Mouse (Mus musculus) hindbrain, embryonic 10.5 days (tissue): ENCODE measurements at regions not wholly inside any gene's neighbourhood (a gene's known extent, or its start where the extent isn't known, plus 50 kb on each side); places are given as distances from the start of the nearest gene placed in this dataset.
"Not testable (repeated sequence)": the region's sequence is repeated elsewhere in the genome, so short reads cannot be mapped to it uniquely, and the experiment has no call there.

Experiments
- DNase-seq: peaks from one replicate; pipeline ENCODE4 v3.0.0-alpha.2; 2017; ENCODE audit warnings: low spot score
- H3K27ac ChIP-seq: fragments of 300-500 bp; sonication (generic); 2 replicates; pipeline ENCODE4 v1.5.1; 2016; ENCODE audit warnings: mild to moderate bottlenecking, moderate library complexity
- H3K27me3 ChIP-seq: fragments of 300-500 bp; sonication (generic); 2 replicates; pipeline ENCODE4 v1.6.1; 2016; ENCODE audit warnings: mild to moderate bottlenecking; ENCODE audit not compliant: poor library complexity, insufficient read depth, severe bottlenecking
- H3K36me3 ChIP-seq: fragments of 300-500 bp; sonication (generic); 2 replicates; pipeline ENCODE4 v1.6.1; 2016; ENCODE audit warnings: mild to moderate bottlenecking, moderate library complexity
- H3K4me1 ChIP-seq: fragments of 300-500 bp; sonication (generic); replicated peaks from 2 replicates; pipeline ENCODE4 v1.6.1; 2016; ENCODE audit warnings: mild to moderate bottlenecking
- H3K4me3 ChIP-seq: fragments of 300-500 bp; sonication (generic); 2 replicates; pipeline ENCODE4 v1.5.1; 2016; ENCODE audit warnings: mild to moderate bottlenecking, moderate library complexity
- H3K9me3 ChIP-seq: fragments of 300-500 bp; sonication (generic); 2 replicates; pipeline ENCODE4 v1.6.1; 2016; ENCODE audit warnings: mild to moderate bottlenecking, moderate library complexity
- WGBS: fragments of 180-500 bp; shearing (Covaris S2); methylation state at CpG from one replicate; pipeline ENCODE4 v1.1.7; 2016; 5-methylcytosine and 5-hydroxymethylcytosine counted together

DNA sequence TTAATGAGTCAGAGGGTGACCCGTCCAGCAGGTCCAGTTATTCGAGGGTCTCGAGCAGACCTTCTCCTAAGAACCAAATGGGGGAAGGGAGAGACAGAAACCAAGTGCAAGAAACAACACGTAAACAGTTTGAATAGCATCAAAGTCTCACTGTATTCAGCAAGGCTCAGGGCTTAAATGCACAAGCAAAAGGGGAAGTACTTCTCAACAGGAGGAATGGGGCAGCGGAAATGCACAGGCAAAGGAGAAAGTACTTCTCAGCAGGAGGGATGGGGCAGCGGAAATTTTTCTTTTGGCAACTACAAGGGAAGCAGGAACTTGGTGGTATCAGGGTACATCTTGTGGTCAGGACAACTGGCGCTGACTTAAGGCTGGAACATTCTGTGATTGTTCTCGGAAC is 330.6 kb downstream of the 9430069I07Rik start:
- H3K4me3 ChIP-seq, H3K9me3 ChIP-seq, H3K27ac ChIP-seq, H3K4me1 ChIP-seq, DNase-seq, H3K36me3 ChIP-seq, H3K27me3 ChIP-seq: not testable (repeated sequence)
- WGBS, result 87% methylated on average over 8 of the region's 8 CpGs

DNA sequence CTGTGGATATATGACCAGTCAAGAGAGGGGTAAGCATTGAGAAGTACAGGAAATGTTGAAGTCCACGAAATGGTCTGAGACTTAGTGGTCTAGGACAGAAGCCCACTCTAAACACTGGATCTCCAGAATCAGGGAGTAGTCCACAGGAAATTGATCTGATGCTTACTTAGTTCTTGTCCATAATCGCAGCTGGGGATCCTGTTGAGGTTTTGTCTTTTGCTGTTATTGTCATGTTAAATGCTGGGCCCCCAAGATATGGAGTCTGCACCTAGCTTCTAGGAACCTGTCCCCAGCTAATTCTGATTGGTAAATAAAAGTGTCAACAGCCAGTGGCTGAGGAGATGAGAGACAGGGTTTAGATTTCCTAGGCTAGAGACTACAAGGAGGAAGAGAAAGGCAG is 332.3 kb downstream of the 9430069I07Rik start:
- Histone ChIP-seq H3K27me3 (no peaks in the 10 kb centered on the region), H3K27ac (no peak overlapping the region), H3K4me3 (no peak overlapping the region), H3K36me3 (no peaks in the 10 kb centered on the region), H3K9me3 (no peaks in the 10 kb centered on the region), H3K4me1 (no peaks in the 10 kb centered on the region)
- no peak for DNase-seq
- 82% methylated on average over 2 of the region's 2 CpGs for WGBS

DNA sequence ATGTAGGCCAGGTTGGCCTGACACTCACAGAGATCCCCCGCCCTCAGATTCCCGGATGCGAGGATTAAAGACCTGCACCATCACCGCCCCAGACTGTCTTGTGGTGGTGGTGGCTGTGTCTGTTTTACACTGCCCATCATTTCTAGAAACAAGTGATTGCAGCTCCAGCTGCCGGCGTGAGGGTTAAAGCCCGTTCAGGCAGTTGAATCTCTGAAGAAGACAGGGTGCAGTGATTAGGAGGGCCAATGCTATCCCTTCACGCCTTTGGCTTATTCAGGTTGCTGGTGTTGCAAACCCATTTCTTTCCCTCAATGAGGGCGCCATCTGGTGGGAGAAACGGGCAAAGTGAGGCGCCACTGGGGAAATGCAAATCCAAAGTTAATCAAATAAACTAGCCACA is 335.8 kb downstream of the 9430069I07Rik start:
- 30% methylated on average over 11 of the region's 11 CpGs for WGBS
- Histone ChIP-seq H3K36me3 (no peaks in the 10 kb centered on the region), H3K9me3 (no peaks in the 10 kb centered on the region), H3K4me3 (no peak overlapping the region), H3K27me3 (no peaks in the 10 kb centered on the region), H3K4me1 (no peaks in the 10 kb centered on the region), H3K27ac (no peak overlapping the region)
- DNase-seq, result peak; percentile 71

GRCm38 (mm10) chr15:34016397-34017156 is 341.1 kb downstream of the 9430069I07Rik start:
- 45% methylated on average over 13 of the region's 13 CpGs for WGBS
- Histone ChIP-seq H3K27me3 (no peaks in the 10 kb centered on the region), H3K36me3 (no peaks in the 10 kb centered on the region), H3K4me1 (no peaks in the 10 kb centered on the region), H3K9me3 (no peaks in the 10 kb centered on the region), H3K27ac (peak overlapping the region; percentile 37; the same call in 1 of the 2 replicates), H3K4me3 (no peak overlapping the region)
- peak; percentile 33 for DNase-seq

DNA sequence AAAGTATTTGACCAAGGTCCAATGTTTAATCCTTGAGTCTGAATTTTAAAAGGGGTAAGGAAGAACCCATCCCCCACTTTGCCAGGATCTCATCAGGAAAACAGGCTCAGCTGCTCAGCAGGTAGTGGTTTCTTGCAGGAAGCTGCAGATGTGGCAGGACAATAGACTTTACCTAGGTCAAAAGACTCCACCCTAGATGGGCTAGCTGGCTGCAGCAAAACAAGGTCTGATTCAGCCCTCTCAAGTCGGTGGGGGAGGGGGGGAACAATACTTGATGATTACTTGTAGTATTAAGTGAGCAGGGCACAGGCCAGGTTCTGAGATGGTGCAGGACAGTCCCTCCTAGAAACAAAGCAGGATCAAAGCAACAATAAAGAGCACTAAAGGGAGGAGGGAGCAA is 349.1 kb downstream of the 9430069I07Rik start:
- H3K4me1 ChIP-seq, result no peaks in the 10 kb centered on the region
- H3K9me3 ChIP-seq, result no peaks in the 10 kb centered on the region
- no peak overlapping the region for H3K27ac ChIP-seq
- 47% methylated on average over 1 of the region's 1 CpGs for WGBS
- H3K4me3 ChIP-seq, result no peak overlapping the region
- no peak for DNase-seq
- no peaks in the 10 kb centered on the region for H3K27me3 ChIP-seq
- no peaks in the 10 kb centered on the region for H3K36me3 ChIP-seq

DNA sequence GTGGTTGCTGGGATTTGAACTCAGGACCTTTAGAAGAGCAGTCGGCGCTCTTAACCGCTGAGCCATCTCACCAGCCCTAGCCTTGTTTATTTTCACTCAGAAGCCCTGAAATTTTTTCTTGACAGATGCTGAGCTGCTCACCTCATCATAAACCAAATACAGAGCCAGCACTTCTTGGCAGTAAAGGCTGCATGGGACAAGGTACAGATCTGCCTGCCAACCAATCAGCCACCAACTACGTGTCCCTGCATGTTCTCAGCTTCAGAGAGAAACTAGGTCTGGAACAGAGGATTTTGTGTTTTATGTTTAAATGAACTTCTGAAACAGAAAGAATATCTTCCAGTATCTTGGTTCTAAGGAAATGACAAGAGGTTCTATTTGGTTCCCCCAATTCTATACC is 365.3 kb downstream of the 9430069I07Rik start:
- Histone ChIP-seq H3K4me1 (no peaks in the 10 kb centered on the region), H3K36me3 (no peaks in the 10 kb centered on the region), H3K9me3 (peaks cover 4% of the 10 kb centered on the region; the same call in 1 of the 2 replicates), H3K27me3 (no peaks in the 10 kb centered on the region), H3K27ac (no peak overlapping the region), H3K4me3 (no peak overlapping the region)
- 90% methylated on average over 4 of the region's 4 CpGs for WGBS
- no peak for DNase-seq

DNA sequence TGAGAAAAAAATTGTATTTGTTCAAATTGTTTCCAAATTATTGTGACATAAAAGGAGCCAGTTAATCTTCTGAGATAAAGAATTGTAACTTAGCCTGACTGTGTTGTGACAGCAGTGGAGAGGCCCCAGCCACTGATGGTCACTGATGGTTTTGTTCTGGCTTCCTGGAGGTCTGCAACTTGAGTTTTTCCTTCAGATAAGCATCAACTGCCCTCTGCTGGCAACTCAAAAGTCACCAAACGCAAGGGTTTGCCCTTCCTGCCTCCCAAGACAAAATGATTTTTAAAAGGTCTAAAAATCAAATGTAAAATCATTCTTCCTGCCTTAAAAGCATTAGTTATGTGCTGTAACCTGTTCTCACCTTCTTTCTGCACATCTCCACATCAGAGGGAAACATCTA is 382.6 kb downstream of the 9430069I07Rik start:
- H3K27me3 ChIP-seq, result no peaks in the 10 kb centered on the region
- H3K9me3 ChIP-seq, result no peaks in the 10 kb centered on the region
- no peaks in the 10 kb centered on the region for H3K4me1 ChIP-seq
- 30% methylated on average over 1 of the region's 1 CpGs for WGBS
- H3K4me3 ChIP-seq, result no peak overlapping the region
- DNase-seq, result peak; percentile 5
- no peaks in the 10 kb centered on the region for H3K36me3 ChIP-seq
- H3K27ac ChIP-seq, result no peak overlapping the region

- WGBS, result 88% methylated on average over 3 of the region's 3 CpGs
- no peaks in the 10 kb centered on the region for H3K4me1 ChIP-seq
- H3K27ac ChIP-seq, result no peak overlapping the region
- DNase-seq, result no peak
- no peaks in the 10 kb centered on the region for H3K36me3 ChIP-seq
- H3K27me3 ChIP-seq, result no peaks in the 10 kb centered on the region
- no peak overlapping the region for H3K4me3 ChIP-seq
- no peaks in the 10 kb centered on the region for H3K9me3 ChIP-seq
These were observed 384.2 kb downstream of the 9430069I07Rik start for GRCm38 (mm10) chr15:33973466-33973865.

DNA sequence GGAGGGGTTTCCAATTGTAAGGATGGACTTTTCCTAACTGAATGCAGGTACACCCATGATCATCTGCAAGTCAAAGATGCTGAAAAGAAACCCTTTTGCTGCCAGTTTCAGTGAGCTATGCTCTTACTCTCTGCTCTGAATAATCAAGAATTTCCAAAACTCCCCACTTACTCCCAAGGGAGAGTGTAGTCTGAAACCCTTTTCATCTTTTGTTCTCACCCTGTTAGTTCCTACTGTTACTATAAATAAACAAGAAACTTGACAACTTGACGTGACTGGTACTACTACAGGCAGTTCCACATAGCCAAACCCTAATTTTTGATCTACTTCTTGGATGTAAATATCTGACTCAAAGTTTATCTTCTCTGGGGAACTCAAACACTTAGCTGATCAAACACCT is 388.3 kb downstream of the 9430069I07Rik start:
- H3K9me3 ChIP-seq, result peaks cover 10% of the 10 kb centered on the region; the same call in 1 of the 2 replicates
- no peaks in the 10 kb centered on the region for H3K27me3 ChIP-seq
- no peak overlapping the region for H3K4me3 ChIP-seq
- H3K4me1 ChIP-seq, result no peaks in the 10 kb centered on the region
- no peaks in the 10 kb centered on the region for H3K36me3 ChIP-seq
- no peak overlapping the region for H3K27ac ChIP-seq
- WGBS, result 46% methylated on average over 1 of the region's 1 CpGs
- no peak for DNase-seq

GRCm38 (mm10) chr15:33935013-33935664 is 422.5 kb downstream of the 9430069I07Rik start:
- Histone ChIP-seq H3K36me3 (no peaks in the 10 kb centered on the region), H3K4me1 (no peaks in the 10 kb centered on the region), H3K4me3 (no peak overlapping the region), H3K9me3 (peaks cover 3% of the 10 kb centered on the region; the same call in 1 of the 2 replicates), H3K27me3 (no peaks in the 10 kb centered on the region), H3K27ac (no peak overlapping the region)
- DNase-seq, result peak; percentile 4
- WGBS, result 70% methylated on average over 4 of the region's 4 CpGs

DNA sequence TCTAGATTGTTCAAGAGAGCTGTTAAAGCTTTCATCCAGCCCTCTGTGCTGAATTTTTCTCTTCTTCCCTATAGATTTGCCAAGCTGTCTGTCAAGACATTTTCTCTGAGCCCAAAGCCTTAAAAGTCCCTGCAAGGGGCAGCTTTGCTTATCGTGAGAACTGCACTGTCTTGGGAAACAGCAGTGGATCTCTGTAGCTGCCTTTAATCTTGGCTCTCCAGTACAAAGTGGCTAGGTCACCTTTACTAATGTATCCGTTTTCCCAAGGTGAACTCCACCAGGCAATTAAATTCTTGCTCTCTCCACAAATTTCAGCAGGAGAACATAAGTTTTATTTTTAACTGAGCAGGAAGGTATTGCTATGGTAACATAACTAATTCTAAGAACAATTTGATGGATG is 431.2 kb downstream of the 9430069I07Rik start:
- H3K9me3 ChIP-seq, result no peaks in the 10 kb centered on the region
- WGBS, result 65% methylated on average over 2 of the region's 2 CpGs

GRCm38 (mm10) chr15:33924094-33924890 is 433.4 kb downstream of the 9430069I07Rik start:
- Histone ChIP-seq H3K36me3 (no peaks in the 10 kb centered on the region), H3K4me3 (no peak overlapping the region), H3K9me3 (no peaks in the 10 kb centered on the region), H3K4me1 (no peaks in the 10 kb centered on the region), H3K27me3 (no peaks in the 10 kb centered on the region), H3K27ac (no peak overlapping the region)
- 79% methylated on average over 5 of the region's 5 CpGs for WGBS
- no peak for DNase-seq

More for the DNA sequence above, 431.2 kb downstream of the 9430069I07Rik start:
- Histone ChIP-seq H3K36me3 (no peaks in the 10 kb centered on the region), H3K27me3 (no peaks in the 10 kb centered on the region), H3K4me3 (no peak overlapping the region), H3K27ac (no peak overlapping the region), H3K4me1 (no peaks in the 10 kb centered on the region)
- DNase-seq, result no peak

GRCm38 (mm10) chr15:33914891-33915290 is 442.8 kb downstream of the 9430069I07Rik start:
- H3K9me3 ChIP-seq, result no peaks in the 10 kb centered on the region
- H3K36me3 ChIP-seq, result no peaks in the 10 kb centered on the region
- H3K27ac ChIP-seq, result no peak overlapping the region
- WGBS, result 73% methylated on average over 1 of the region's 1 CpGs
- H3K4me3 ChIP-seq, result no peak overlapping the region
- no peaks in the 10 kb centered on the region for H3K4me1 ChIP-seq
- DNase-seq, result no peak
- no peaks in the 10 kb centered on the region for H3K27me3 ChIP-seq
